Mouse (Mus musculus): ENCODE measurements around the gene Tmprss4.

Tmprss4 gene

DNA sequence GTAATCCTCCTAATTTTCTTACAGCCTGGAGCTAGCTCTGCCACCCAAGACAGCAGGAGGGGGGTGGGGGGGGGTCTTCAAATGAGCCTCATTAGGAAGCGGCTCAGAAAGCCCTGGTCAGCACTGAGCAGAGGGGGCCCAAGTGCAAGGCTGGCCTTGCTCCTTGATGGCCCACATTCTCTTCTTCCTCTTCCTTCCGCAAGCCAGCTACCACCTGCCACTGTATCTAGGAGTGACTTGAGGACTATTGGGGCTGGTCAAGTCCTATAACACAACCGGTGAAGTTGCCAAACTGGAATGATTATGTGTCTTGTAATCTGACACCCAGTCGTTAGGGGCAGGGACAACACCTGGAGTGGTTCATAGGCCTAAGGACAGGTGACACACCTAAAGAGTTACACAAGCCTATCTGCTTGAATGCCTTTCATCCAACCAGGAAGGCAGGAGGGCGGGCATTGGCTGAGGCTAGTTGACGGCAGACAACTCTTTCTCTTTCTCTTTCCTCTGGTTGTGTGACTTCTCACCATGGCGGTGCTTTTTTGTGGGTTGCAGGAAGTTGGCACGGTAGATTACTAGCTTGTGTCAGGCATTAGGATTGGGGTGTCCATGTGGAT lies at the start of gene Tmprss4:
Gene Tmprss4, minus strand, starts transcription at position 296 of the 614 bp plus-strand sequence.
- no peak for DNase-seq (ENCODE audit: low spot score in 2 of 2)

GRCm38 (mm10) chr9:45252395-45252794 lies 48.5 kb upstream of the Tmprss4 start:
- no peak for DNase-seq (ENCODE audit: low spot score in 2 of 2)

DNA sequence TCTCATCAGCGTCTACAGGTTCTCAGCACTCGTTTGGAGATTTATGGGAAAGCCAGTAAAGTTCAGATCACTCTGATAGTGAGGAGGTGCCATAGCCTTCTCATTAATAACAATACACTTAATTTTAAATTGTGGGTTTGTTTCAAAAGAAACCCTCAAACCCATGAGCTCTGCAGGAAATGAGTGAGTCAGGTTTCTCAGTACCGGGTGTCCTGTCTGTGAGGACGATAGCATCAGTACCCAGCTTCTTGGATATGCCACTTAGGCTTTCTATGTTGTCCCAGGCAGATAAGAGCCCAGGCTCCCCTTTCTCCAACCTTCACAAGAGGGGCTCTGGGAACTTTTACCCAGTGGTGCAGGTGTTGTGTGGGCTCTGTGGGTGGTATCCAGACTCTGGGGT lies 48.1 kb upstream of the Tmprss4 start:
- peak in 1 of 2 experiments; percentile 48 for DNase-seq (ENCODE audit: low spot score in 2 of 2)

GRCm38 (mm10) chr9:45251281-45251680 lies 47.4 kb upstream of the Tmprss4 start:
- no peak for DNase-seq (ENCODE audit: low spot score in 2 of 2)

- DNase-seq (ENCODE audit: low spot score in 2 of 2): no peak
Observed at GRCm38 (mm10) chr9:45250306-45250705, 46.4 kb upstream of the Tmprss4 start.

- DNase-seq (ENCODE audit: low spot score in 2 of 2): peak; percentile 41 to 51
Observed at GRCm38 (mm10) chr9:45247536-45247935, 43.6 kb upstream of the Tmprss4 start.

DNA sequence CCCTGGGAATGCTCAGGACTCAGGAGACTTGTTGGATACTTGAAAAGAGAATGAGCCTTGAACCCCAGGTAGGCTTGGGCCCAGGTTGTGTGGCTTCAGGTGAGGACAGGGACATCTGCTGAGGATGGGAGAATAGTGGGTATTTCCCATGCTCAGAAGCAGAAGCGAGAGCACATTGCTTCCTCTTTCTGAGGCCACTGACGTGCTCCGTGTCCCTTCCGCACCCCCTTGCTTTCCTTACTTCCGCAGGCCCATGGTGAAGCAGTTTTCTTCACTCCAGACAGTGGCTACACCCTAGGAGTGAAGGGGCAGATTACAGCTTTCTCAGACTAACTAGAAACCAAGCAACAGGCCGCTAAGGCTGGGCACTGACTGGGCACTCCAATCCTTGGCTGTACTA lies 42.2 kb upstream of the Tmprss4 start:
- peak; percentile 46 to 84 for DNase-seq (ENCODE audit: low spot score in 2 of 2)

GRCm38 (mm10) chr9:45245432-45245831 lies 41.5 kb upstream of the Tmprss4 start:
- no peak for DNase-seq (ENCODE audit: low spot score in 2 of 2)

DNA sequence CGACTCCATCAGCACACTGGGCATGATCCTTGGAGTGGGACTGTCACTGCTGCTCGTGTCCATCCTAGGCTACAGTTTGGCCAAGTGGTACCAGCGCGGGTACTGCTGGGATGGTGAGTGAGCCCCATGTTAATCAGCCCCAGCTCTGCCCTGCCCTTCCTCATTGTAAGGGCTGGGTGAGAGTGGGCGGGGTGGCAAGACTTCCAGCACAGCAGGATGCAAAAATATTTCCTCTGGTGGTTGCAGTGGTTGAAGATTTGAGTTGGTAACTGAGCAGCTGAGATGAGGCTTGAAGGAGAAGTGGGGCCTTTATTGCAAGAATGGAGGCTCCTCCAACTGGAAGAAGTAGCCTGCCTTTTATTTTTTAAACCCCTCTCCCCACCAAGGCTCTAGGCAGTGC lies 37.5 kb upstream of the Tmprss4 start:
- peak in 1 of 2 experiments; percentile 48 for DNase-seq (ENCODE audit: low spot score in 2 of 2)

- DNase-seq (ENCODE audit: low spot score in 2 of 2): no peak
Observed at GRCm38 (mm10) chr9:45236744-45237143, 32.9 kb upstream of the Tmprss4 start.

GRCm38 (mm10) chr9:45235668-45236227 lies 31.9 kb upstream of the Tmprss4 start:
- peak in 1 of 2 experiments; percentile 23 for DNase-seq (ENCODE audit: low spot score in 2 of 2)

GRCm38 (mm10) chr9:45229359-45229758 lies 25.5 kb upstream of the Tmprss4 start:
- DNase-seq (ENCODE audit: low spot score in 2 of 2): no peak

GRCm38 (mm10) chr9:45221567-45221966 lies 17.7 kb upstream of the Tmprss4 start:
- peak; percentile 84 to 91 for DNase-seq (ENCODE audit: low spot score in 2 of 2)

DNA sequence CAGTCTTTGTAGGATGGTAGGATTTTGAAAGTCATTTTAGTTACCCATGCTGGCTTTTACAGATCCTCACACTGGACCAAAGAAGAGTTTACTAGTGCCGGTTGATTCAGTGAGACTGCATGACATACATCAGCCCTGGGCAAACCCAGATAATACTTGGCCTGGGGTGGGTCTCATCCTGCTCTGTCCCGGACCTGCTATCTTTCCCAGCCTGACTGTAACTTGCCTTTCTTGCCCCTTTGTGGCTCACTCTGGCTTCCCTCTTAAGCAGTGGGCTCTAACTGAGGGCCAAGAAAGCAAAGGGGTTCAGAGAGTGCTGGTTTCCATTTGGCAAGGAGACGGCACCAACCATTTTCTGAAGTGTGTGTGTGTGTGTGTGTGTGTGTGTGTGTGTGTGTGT lies 15.8 kb upstream of the Tmprss4 start:
- DNase-seq (ENCODE audit: low spot score in 2 of 2): no peak

DNA sequence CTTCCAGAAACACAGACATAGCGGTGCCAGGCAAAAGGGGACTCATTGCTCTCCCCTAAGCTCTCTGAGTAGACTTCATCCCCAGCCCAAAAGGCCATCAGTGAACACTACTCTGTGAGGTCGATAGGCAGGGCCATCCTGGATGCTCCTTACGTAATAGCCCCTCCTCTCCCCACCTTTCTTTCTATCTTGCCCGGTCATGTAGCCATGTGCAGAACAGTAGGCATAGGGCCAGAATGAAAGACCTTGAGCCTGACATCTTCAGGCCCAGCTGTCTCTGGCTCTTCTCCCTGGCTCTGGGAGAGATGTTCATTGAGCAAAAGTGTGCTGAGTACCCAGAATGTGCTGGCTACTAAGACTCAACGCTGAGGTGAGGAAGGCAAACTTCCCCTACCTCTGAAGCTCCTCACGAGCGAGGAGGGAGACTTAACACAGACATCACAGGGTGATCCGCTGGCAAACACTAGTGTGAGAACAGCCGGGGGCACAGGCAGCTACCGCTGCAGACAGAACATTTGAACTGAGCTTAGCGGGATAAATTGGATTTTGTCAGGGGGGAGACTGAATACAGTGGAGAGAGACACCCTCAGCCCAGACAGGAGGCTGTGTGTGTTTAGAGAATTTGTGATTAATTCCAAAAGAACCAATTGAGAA lies 11.8 kb upstream of the Tmprss4 start:
- DNase-seq (ENCODE audit: low spot score in 2 of 2): no peak

- DNase-seq (ENCODE audit: low spot score in 2 of 2): no peak
Observed at GRCm38 (mm10) chr9:45212001-45212400, 8.1 kb upstream of the Tmprss4 start.

- no peak for DNase-seq (ENCODE audit: low spot score in 2 of 2)
Observed at GRCm38 (mm10) chr9:45207015-45207743, 3.3 kb upstream of the Tmprss4 start.

DNA sequence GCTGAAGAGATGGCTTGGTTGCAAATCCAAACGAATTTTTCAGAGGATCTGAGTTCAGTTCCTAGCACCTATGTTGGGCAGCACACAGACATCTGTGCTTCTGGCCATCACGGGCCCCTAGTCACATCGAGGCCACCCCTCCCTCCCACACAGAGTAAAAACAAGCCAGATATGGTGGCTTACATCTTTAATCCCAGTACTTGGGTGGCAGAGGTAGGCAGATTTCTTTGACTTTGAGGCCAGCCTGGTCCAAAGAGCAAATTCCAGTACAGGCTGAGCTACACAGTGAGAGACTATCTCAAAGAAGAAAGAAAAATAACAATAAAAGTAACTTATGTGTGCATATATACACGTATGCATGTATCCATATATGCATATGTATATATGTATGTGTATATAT lies 2.2 kb upstream of the Tmprss4 start:
- DNase-seq (ENCODE audit: low spot score in 2 of 2): no peak

DNA sequence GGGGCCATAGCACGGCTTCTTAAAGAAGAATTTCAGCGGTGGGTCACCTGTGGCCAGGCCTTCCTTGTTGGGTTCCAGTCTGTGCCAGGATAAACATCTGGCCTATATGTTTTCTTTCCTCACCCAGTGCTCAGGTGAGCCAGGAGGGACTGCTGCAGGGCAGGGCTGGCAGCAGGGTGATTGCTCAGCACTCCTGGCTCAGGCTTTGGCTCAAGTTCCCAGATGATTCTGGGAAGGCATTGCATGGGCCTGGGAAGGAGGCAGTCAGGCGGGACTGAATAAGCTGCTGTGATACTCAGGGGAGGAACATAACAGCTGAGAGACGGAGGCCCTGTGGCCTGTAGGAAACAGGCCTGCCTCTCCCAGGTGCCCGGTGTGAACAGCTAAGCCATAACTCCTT lies 1.3 kb upstream of the Tmprss4 start:
- no peak for DNase-seq (ENCODE audit: low spot score in 2 of 2)

DNA sequence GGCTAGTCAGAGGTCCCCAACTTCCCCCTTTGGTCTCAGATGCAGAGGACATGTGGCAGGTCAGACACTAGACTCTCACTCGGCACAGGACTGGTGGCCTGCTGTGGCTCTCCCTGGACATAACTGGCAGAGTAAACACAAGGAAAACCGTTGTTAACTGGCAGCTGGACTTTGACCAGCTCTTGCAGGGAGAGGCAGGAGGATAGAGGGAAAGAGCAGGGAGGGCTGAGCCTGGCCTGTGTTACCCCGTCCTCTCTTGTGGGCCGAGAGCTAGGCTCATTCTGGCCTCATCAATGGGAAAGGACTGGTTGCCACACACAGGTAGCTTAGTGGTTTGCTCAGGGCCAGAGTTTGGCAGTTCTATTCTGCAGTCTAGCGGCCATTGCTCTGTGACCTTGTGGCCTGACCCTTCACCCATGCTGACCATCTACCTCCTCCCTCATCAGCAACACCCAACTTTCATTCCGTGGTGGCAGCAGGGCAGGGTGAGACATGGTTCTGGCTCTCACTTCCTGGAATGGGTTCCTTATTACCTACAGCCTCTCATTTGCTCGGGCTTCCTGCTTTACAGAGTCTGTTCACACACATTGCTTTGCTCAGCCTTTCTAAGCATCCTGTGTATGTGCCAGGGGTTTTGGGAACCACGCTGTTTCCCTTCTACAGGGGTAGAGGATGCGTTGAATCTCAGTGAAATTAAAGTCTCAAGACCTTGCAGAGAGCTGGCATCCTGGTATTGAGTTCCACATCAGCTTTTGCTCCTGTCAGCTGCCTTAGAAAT lies 1.7 kb downstream of the Tmprss4 start:
- DNase-seq (ENCODE audit: low spot score in 2 of 2): no peak

GRCm38 (mm10) chr9:45201319-45201947 lies 2.5 kb downstream of the Tmprss4 start:
- DNase-seq (ENCODE audit: low spot score in 2 of 2): no peak
